Mouse (Mus musculus) layer of hippocampus, postnatal 10 days (tissue): ENCODE data around the gene Tnfrsf17. TPM values are rescaled to one million over a fixed set of nuclear protein-coding genes. Genes with fewer than 3 reads are reported as not detected.
"Not testable (repeated sequence)": the region's sequence is repeated elsewhere in the genome, so short reads cannot be mapped to it uniquely, and the experiment has no call there.

Experiments
- DNase-seq, 2 experiments: peaks; one replicate each; pipeline ENCODE4 v3.0.0; 2021; ENCODE audit warnings: low spot score in 2 of 2
- long read RNA-seq: library from polyadenylated mRNA; stranded (forward); transcript quantifications from one replicate; pipeline ENCODE4 v2.0.0, GENCODE M21; 2023
- total RNA-seq, 2 experiments: library from RNA; stranded (reverse); gene quantifications; 2 replicates each; pipeline ENCODE4 v1.2.3; 2021

Tnfrsf17 gene
- total RNA-seq, result not detected
- long read RNA-seq, partial matches to known transcripts, result 1 of 1 reads
- long read RNA-seq, other reads (novel, unspliced or antisense), result 0 of 1 reads

DNA sequence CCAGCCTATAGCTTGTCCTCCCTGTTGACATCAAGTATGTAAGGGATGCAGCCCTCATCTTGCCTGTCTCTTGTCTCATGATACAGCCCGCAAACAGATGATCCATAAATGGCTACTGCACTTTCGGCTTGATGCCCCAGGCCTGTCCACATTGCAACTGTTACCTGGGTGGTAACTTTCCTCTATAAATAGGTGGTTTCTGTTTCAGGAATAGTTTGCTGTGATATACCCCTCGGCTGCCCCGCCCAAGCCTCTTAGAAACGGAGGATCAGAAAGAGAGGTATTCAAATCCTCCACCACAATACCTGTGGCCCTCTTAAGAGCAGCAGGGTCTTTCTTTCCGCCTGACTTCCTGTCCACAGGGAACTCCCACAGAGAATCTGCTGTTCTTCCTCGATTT, at the start of gene Tnfrsf17:
Gene Tnfrsf17 (plus strand): TSS at position 301 of the 400 bp plus-strand sequence.
- no peak for DNase-seq

DNA sequence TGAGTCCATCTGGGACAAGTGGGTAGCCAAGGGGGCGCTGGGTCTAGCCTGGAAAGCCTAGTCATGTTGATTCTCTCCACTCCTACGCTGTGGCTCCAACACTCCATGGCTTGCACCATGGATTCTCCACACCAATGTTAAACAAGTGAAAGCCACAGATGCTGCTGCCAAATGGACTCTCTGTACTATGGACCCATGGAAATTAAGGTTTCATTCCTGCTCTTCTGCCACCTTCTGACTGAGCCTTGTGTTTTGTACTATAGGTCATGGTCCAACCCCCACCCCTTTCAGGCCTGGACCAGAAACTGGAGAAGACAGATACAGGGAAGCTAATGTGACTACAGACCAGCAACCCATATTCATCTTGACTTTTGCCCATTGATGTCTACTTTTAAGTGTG, 47.1 kb upstream of the Tnfrsf17 start:
- no peak for DNase-seq

DNA sequence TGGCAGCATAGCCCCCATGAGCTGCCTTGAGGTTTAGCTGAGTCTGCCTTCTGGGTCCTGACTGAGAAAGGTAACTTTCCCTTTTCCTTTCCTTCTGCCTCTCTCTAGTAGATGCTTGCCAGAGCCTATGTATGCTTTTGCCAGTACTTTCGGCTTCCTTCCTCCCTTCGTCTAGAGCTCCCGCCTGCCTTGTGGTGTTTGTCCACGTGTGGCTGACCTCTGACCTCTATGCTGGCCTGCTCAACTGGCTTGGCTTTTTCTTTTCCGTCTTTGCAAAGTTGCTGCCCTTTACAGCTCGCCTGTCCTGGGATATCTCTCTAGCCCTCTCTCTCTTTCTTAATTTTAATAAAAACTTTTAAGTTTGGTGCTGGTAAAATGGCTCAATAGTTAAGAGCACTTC, 43.8 kb upstream of the Tnfrsf17 start:
- no peak for DNase-seq

DNA sequence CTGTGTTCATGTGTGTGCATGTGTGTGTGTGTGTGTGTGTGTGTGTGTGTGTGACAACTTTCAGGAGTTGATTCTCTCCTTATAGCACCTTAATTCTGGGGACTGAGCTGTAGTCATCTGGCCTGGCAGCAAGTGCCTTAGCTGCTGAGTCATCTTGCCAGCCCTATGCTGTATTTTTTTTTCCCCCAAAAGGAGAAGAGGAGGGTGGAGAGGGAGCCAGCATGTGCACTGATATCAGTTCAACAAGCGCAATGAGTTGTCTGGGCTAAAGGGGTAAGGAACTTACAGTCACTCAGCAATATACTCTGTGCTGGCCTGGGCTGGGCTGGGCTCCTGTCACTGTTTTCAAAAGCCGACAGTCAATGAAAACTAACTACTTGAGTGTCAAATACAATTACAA, 43.0 kb upstream of the Tnfrsf17 start:
- DNase-seq, result no peak

DNA sequence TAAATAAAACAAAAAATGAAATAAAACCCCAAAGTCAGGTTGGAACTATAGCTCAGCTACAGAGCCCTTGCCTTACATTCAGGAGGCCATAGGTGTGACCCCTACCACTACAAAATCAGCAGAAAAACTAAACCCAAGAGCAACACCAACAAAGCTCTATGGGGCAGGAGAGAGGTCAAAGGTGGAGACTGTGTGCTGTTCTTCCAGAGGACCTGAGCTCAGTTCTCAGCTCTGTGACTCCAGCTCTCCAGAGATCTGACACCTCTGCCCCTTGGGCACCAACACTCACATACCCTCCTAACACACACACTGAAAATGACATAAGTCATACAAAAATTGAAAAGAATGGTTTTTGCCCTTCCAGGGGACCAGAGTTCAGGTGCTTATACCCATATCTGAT, 42.5 kb upstream of the Tnfrsf17 start:
- no peak for DNase-seq

DNA sequence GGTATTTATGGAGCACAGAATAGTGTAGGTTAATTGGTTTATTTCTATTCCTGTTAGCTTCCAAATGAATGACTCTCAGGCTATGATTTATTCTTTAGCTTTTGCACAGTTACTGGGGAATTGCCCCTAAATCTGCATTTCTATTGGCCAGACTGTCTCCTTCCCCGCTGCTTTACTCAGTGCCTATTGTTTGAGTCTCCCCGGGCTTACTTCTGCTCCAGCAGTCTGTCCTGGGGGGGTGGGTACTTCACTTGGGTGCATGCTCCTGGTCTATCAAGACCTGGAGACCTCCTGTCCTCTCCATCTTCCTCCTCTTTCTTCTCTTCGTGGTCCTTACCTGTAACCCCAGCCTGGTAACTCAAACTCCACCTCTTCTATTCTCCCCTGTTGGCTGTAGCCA, 36.7 kb upstream of the Tnfrsf17 start:
- no peak for DNase-seq

DNA sequence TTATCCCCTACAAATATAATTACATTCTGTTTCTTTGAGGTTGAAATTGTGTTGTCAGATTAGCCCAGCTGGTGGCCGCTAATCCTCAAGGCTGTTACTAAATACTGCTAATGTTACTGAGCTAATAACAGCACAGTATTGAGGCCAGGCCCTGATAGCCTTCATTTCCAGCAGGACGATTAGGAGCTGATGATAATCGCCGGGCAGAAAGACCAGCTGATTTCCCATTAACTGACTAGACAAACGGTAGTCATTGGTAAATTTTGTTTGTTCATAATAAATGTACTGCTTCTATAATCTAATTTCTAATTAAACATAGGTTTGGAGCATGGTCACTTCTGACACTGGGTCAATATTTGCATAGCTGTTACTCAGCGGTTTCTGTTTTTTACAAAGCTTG, 34.8 kb upstream of the Tnfrsf17 start:
- DNase-seq, result no peak

DNA sequence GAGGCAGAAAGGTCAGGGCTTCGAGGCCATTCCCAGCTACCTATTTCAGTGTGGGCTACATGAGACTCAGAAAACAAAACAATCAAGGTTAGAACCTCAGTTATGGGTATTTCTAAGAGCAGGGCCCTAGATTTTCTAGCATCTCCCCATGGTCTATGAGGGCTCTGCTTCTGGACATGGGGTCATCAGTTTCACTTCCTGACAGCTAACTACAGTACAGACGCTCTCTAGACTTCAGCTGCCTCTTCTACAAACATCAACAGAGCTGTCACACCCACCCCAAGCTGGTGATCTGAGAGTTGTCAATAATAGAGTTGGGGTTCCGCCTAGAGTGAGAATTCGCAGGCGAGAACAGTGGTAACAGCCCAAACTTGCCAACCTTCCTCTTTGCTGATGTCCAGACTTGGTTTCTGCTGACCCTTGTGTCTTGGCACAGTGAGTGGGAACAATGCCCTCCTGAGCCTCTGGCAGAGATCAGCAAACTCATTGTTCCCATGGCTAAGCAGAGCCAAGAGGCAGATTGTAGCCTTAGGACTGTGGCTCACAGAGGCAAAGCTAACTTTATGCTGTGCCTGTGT, 30.9 kb upstream of the Tnfrsf17 start:
- DNase-seq, result peak; percentile 19 to 20

DNA sequence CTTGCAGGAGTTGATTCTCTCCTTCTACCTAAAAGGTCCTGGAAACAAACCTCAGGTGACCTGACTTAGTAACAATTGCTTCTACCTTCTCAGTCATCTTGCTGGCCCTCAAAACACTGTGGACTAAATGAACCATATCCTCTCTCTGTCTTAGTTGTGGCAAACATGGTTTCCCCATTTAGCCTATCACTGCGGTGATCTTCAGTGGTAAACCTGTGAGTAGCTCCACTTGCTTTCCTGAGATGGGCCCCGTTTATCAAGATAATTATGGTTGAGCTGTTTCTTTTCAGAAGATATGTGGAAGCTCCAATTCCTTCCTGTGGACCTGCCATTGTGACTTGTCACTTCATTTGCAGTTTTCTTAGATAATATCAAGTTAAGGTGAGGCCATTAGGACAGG, 28.7 kb upstream of the Tnfrsf17 start:
- DNase-seq, result no peak

DNA sequence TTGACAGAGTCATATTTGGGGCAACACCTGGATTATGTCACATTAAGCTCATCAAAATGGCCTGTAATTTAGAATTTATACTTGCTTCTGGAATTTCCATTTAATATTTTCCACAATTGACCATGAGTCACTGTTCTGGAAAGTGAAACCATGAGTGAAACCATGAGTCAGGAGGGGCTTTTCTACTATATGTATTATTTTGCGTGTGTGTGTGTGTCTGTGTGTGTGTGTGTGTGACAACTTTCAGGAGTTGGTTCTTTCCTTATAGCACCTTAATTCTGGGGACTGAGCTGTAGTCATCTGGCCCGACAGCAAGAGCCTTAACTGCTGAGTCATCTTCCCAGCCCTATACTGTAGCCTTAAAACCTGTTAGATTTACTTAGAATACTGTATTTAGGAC, 27.7 kb upstream of the Tnfrsf17 start:
- DNase-seq, result no peak

DNA sequence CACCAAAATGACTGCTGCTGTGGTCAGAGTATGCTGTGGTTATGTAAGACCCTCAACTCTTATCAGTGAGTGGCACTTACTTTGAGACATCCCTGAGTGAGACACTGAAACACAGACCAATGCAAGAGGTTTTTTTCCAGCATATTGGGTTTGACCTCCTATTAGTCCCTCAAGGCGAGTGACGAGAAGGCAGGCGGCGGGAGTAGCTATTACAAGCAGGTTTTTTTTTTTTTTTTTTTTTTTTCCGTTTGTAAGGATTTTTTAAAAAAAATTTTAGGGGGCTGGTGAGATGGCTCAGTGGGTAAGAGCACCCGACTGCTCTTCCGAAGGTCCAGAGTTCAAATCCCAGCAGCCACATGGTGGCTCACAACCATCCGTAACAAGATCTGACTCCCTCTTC, 24.7 kb upstream of the Tnfrsf17 start:
- DNase-seq, result not testable (repeated sequence)

DNA sequence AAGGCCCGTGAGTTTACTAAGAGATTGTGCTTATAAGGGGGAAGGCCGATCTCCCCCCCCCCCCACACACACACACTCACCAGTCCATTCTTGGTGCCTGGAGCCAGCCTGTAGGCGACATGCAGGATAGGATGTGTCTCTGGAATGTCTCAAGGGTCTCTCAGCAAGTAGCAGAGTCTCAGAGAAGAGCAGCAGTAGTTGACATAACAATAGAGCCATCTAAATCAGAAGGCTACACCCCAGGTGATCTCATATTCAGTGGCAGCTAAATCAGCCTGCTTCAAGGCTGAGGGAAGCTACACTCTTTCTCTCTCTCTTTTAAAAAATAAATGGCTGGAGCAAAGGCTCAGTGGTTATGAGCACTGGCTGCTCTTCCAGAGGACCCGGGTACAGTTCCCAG, 18.0 kb upstream of the Tnfrsf17 start:
- DNase-seq, result not testable (repeated sequence)

DNA sequence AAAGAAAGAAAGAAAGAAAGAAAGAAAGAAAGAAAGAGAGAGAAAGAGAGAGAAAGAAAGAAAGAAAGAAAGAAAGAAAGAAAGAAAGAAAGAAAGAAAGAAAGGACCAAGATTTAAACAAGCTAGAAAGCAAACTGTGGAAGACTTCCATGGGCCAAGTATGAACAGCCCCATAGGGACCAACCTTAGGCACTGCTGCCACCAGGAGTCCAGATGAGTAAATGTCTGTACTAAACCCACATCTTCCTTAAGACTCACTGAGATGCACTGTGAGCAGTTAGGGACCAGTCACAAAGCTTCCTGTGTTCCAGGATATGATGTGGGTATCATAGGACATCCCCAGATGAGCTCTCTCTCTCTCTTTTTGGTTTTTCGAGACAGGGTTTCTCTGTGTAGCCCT, 15.9 kb upstream of the Tnfrsf17 start:
- peak; percentile 14 to 17 for DNase-seq

DNA sequence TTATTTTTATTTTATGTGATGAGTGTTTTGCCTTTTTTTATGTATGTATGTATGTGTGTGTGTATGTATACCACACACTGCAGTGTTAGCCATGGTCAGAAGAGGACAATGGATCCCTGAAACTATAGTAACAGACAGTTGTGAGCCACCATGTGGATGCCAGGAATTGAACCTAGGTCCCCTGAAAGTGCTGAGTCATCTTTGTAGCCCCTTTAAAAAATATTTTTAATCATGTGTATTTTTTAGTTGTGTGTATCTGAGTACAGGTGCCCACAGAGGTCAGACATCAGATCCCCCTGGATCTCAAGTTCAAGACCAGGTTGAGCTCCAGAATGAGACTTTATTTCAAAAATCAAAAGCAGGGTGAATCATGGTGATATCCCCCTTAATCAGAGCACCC, 9.9 kb upstream of the Tnfrsf17 start:
- no peak for DNase-seq

DNA sequence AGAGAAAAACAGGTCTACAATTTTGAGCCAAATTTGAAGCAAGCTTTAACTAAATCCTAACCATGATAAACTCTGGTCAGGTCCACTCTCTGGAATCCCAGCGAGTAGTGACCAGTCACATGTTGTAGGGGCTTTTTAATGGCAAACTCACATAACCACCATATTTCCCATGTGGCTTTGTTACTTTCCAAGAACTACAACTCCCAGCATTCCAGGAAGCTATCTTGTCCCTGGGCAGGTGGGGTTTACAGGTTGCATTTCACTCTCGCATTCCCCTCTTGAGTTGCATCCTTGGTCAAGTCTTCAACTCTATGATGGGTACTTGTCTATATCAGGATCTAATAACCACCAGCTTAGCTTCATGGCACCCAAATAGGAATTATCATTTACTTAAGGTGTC, 8.1 kb upstream of the Tnfrsf17 start:
- no peak for DNase-seq

DNA sequence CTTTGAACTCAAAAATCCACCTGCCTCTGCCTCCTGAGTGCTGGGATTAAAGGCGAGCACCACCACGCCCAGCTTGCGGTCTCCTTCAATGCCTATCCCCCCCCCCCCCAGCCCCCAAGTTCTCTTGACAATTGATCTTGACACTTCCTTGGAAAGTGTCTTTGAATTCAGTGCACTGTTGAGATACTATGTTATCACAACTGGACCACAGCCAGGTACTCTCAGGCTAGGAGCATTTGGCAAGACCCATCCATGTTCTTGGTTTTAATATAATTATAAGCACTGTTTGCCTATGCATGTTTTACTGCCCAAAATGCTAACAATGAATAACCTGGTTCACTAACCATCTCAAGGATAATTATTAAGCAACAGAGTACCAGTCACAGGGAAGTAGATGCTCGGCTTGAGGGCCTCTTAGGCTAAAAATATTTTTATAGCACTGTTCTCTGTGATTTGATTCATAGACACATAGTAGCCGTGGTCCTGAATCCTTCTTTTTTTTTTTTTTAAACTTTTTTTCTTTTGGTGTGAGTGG, 2.2 kb downstream of the Tnfrsf17 start:
- DNase-seq, result no peak

DNA sequence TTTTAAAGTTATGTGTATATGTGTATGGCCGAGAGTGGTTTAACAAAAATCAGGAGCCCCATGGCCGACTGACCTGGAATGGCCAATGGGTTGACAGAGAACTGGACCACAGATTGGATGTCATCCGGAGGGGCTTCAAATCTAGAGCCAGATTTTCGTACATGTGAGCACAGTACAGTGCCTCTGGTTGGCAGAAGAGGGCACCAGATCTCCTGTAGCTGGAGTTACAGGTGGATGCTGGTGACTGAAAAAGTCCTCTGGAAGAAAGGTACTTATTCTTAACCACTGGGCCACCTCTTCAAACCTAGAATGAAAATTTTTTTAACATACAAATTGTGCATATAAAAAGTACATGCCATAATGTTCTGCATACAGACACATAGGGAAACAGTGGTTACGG, 3.1 kb downstream of the Tnfrsf17 start:
- no peak for DNase-seq

DNA sequence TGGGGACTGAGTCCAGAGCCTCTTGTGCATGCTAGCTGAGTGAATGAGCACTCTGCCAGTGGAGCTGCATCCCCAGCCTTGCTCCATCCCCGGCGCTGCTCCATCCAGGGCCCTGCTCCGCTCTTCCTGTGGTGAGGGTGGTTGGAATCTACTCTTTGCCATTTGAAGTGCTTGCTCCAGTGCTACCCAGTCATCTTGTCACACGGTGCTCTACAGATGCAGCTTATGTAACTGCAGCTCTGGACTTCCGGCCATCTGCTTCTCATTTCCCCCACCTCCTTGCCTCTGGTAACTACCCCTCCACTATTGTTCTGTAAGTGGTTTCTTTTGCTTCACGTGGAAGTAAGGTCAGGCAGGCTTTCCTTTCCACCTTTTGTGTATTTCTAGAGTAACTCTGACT, 3.7 kb downstream of the Tnfrsf17 start:
- no peak for DNase-seq

DNA sequence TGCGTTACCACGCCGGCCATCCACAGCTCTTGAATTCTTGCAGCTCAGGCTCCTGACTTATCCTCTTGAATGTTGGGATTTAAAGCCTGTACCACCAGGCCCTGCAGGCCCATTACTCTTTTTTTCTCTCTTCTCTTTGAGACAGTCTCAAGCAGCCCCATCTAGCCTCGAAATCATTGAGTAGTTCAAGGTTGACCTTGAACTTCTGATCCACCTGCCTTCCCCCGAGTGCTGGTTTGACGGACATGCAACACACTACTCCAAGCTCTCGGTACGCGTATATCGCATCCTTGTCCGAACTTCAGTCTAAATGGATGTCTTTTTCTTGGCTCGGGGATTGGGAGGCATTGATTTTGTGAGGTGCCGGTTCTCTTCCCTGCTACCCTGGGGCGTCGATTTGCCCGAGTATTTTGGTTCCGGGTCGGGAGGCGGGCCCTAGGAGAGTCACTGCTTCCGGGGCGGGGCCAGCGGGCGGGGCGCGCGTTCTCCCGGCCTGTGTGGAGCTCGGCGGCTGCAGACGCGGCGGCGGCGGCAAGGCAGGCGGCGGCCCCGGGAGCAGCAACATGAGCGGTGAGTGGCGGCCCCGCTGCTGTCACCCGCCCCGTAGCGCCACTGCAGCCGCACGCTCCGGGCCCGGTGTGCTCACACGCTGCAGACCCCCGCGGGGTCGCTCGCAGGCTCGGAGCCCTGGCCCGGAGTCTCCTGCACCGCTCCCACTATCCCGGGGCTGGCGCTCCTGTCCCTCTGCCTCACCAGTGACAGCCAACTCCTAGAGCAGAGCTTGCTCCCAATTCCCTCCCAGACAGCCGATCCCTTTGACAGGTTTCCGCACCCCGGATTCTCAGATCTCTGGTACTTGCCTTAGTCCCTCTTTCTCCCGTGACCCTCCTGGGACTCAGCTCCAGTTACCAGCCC, 9.1 kb downstream of the Tnfrsf17 start, which contains the start of gene Snx29:
Gene Snx29 (plus strand): TSS at position 500 of the 915 bp plus-strand sequence.
- DNase-seq, result peak; percentile 99 to 100

DNA sequence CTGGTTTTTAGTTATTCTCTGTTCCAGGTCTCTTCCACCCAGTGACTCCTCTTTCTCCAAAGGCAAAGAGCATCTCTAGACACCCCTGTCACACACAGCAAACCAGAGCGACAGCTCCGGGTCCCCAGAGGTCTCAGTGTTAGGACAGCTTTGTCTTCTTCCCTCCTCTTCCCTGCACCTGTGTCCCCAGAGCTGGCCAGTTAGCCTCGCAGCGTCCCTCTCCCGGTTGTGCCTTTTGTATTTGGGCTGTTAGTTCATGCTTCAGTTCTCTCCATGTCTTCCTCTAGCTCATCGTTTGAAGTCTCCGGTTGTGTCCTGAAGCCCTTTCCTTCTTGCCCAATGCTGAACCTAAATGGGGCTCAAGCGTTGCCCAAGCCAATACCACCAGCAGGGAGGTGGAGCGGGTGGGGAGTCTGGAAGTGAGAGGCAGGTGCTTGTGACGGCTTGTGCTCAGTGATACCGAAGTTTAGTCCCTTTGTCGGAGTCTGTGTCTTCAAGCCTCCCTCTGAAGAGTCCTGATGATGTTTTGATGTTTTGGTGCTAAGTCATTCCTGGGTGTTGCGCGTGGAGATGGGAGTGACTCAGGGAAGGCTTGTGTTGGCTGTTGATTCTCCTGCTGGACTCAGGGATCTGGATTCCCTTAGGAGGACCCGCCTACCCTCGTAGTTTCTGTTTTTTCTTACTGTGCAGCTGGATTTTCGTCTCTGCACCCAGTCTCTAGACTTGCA, 9.9 kb downstream of the Tnfrsf17 start:
- DNase-seq, result peak; percentile 17 to 23

DNA sequence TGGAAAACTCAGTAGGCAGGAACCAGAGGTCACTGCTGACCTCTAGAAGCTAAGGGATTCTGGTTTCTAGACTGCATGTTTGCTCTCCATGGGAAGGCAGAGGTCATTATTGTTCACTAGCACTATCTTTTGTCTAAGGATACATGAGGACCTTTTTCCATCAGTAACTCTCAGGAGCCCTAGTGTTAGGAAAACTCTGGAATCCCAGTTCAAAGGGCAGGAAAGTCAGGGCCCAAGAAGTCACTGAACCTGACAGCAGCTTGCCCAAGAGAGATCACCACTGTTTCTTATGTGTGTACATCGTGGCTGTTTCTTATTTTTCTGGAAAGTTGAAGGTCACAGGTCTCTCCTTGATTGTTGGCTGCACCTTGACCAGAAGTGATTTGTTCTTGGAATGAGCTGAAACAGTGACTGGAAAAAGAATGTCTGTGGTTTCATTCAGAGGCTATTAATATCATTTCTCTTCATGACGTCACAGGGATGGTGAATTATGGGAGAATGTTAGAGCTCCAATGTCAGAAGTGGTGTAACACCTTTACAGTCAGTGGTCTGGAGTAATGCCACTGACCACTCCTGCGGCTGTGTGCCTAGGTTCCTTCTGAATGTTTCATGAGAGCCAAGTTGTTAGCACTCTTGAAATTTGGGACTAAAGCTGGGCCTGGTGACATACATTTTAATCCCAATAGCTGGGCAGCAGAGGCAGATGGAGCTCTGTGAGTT, 16.6 kb downstream of the Tnfrsf17 start:
- no peak for DNase-seq
